Mouse (Mus musculus): ENCODE results near the gene Stoml2. TPM values are rescaled to one million over a fixed set of nuclear protein-coding genes. Genes with fewer than 3 reads are reported as not detected.

Stoml2 gene
- polyA plus RNA-seq (2015; fragmentation: Nextera tagmentation; extraction: Ambion mirVana), result 259 and 263 TPM in 2 replicates

- Histone ChIP-seq H3K9ac (replicated peaks) (peak within 1 kb of the TSS; percentile 82), H3K4me2 (replicated peaks) (peak within 1 kb of the TSS; percentile 71), H3K27me3 (no peaks in the 10 kb centered on the region), H3K27ac (replicated peaks) (peak within 1 kb of the TSS; percentile 90), H3K4me1 (peaks cover 21% of the 10 kb centered on the region), H3K4me3 (peak within 1 kb of the TSS; percentile 64), H3K9me3 (no peaks in the 10 kb centered on the region), H3K36me3 (peaks cover 69% of the 10 kb centered on the region)
- under 1% methylated on average over 38 of the region's 38 CpGs for WGBS
- peak; percentile 97 for ATAC-seq (replicated peaks)
Observed at GRCm38 (mm10) chr4:43031237-43031995, at the start of gene Stoml2. Stoml2 (minus strand) TSS chr4:43031710.

- no peak for ATAC-seq (replicated peaks)
- Histone ChIP-seq H3K27ac (replicated peaks) (no peak overlapping the region), H3K4me3 (no peak overlapping the region), H3K27me3 (no peaks in the 10 kb centered on the region), H3K4me1 (no peaks in the 10 kb centered on the region), H3K4me2 (replicated peaks) (no peak overlapping the region), H3K9ac (replicated peaks) (no peak overlapping the region), H3K9me3 (no peaks in the 10 kb centered on the region), H3K36me3 (no peaks in the 10 kb centered on the region)
- whole genome bisulfite sequencing, result 51% methylated on average over 7 of the region's 7 CpGs
Observed at GRCm38 (mm10) chr4:43078071-43078718, 46.7 kb upstream of the Stoml2 start.

DNA sequence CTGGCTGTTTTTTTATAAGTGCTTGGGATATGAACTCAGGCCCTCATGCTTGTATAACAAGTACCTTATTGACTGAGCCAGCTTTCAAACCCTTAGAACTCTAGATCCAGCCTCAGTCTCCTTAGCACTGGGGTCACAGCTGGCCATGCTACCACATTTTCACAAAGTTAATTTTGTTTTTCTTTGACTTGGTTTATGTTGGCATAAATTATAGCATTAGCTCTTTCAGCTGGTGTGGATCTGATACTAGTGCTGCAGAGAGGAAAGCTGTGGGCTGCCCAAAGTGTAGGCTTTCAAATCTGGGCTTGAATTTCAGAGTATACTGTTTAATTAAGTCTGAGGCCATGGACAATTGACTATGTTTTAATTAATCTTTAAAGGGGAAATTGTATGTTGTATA, 43.4 kb upstream of the Stoml2 start:
- ATAC-seq (replicated peaks), result no peak
- Histone ChIP-seq H3K4me3 (no peak overlapping the region), H3K9me3 (no peaks in the 10 kb centered on the region), H3K4me1 (no peaks in the 10 kb centered on the region), H3K36me3 (no peaks in the 10 kb centered on the region), H3K27me3 (no peaks in the 10 kb centered on the region), H3K27ac (replicated peaks) (no peak overlapping the region), H3K4me2 (replicated peaks) (no peak overlapping the region), H3K9ac (replicated peaks) (no peak overlapping the region)

DNA sequence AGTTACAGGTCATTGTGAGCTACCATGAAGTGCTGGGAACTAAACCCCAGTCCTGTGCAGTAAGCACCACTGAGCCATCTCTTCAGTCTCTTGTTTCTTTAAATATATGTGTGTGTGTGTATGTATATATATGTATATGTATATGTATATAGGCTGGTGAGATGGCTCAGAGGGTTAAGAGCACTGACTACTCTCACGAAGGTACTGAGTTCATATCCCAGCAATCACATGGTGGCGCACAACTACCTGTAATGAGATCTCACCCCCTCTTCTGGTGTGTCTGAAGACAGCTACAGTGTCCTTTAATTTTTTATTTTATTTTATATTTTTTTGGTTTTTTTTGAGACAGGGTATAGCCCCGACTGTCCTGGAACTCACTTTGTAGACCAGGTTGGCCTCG, 34.0 kb upstream of the Stoml2 start:
- no peaks in the 10 kb centered on the region for H3K27me3 ChIP-seq
- no peak overlapping the region for H3K4me3 ChIP-seq
- 95% methylated on average over 4 of the region's 4 CpGs for WGBS
- no peaks in the 10 kb centered on the region for H3K36me3 ChIP-seq
- no peak overlapping the region for H3K27ac ChIP-seq (replicated peaks)
- no peak overlapping the region for H3K4me2 ChIP-seq (replicated peaks)
- H3K9me3 ChIP-seq, result no peaks in the 10 kb centered on the region
- ATAC-seq (replicated peaks), result no peak
- no peak overlapping the region for H3K9ac ChIP-seq (replicated peaks)
- peaks cover 5% of the 10 kb centered on the region; the same call in 1 of the 2 replicates for H3K4me1 ChIP-seq

- Histone ChIP-seq H3K27ac (replicated peaks) (no peak overlapping the region), H3K9ac (replicated peaks) (no peak overlapping the region), H3K4me3 (peak overlapping the region; percentile 68), H3K4me1 (peaks cover 21% of the 10 kb centered on the region; the same call in 1 of the 2 replicates), H3K27me3 (no peaks in the 10 kb centered on the region), H3K36me3 (no peaks in the 10 kb centered on the region), H3K9me3 (no peaks in the 10 kb centered on the region), H3K4me2 (replicated peaks) (peak overlapping the region; percentile 69; the same call in 1 of the 2 replicates)
- WGBS, result 30% methylated on average over 3 of the region's 3 CpGs
- ATAC-seq (replicated peaks), result no peak
Observed at GRCm38 (mm10) chr4:43060286-43060685, 28.8 kb upstream of the Stoml2 start.

DNA sequence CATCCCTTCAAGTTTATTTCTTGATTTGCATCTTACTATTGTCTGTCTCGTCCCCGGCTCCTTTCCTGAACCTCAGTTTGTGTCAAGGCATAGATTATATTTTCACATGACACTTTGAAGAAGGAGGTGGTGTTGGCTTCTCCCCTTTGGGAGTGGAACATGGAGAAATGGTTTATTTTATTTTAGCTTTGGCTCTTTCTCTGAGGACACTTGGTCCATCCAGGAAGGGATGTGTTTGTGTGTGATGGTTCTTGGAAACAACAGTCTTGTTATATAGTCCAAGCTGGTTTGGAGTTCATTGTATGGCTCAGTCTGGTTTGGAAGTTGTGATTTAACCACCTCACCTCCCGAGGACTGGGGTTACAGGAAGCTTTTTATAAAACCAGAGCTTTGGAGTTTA, 28.2 kb upstream of the Stoml2 start:
- Histone ChIP-seq H3K27me3 (no peaks in the 10 kb centered on the region), H3K9ac (replicated peaks) (peak overlapping the region; percentile 59; the same call in 1 of the 2 replicates), H3K4me3 (peak overlapping the region; percentile 68), H3K27ac (replicated peaks) (no peak overlapping the region), H3K4me1 (peaks cover 21% of the 10 kb centered on the region; the same call in 1 of the 2 replicates), H3K9me3 (no peaks in the 10 kb centered on the region), H3K4me2 (replicated peaks) (peak overlapping the region; percentile 69), H3K36me3 (no peaks in the 10 kb centered on the region)
- no peak for ATAC-seq (replicated peaks)
- WGBS, result 31% methylated on average over 3 of the region's 3 CpGs

DNA sequence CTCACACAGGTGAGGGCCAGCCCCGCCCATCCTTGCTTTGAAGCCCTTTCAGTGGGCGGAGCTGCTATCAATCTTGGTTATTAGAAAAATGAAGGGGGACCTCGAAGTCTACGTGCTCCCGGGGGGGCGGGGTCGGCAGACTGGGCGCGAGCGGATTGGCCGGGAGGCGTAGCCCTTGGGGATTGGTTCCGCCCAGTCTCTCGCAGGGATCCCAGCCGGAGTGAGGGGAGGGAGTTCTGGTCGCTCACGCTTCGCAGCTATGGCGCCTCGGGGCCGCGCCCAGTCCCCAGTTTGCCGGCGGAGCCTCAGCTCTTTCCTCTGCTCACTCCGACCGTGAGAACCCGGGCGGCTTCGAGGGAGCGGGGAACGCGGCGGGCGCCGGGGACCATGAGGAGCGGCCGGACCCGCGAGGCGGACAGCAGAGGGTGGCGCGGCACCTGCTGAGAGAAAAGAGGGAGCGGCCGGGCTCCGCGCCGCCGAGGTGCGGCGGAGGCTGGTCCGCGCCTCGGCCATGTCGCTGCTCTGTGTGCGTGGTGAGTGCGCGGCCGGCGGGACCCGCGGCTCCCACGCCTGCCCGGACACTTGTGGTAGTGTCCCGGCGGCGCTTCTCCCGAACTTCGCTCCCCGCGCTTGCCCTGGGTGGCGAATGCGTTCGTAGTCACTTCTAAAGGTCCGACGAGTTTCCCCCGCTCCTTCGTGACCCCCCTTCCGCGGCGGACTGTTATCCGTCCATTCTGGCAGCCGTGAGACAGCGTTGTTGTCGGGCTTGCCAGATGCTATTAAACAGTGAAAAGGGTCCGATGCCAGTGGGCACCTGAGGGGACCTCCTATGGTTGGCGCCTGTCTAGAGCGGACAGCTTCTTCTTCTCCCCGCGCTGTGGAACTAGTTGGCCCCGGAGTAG, 27.5 kb upstream of the Stoml2 start, which contains the start of gene Unc13b:
TSS of gene Unc13b (plus strand) at position 201 of the 902 bp plus-strand sequence.
- peaks cover 21% of the 10 kb centered on the region; the same call in 1 of the 2 replicates for H3K4me1 ChIP-seq
- H3K9ac ChIP-seq (replicated peaks), result peak within 1 kb of the TSS; percentile 59
- H3K4me2 ChIP-seq (replicated peaks), result peak within 1 kb of the TSS; percentile 69
- peak within 1 kb of the TSS; percentile 68 for H3K4me3 ChIP-seq
- WGBS, result under 1% methylated on average over 84 of the region's 90 CpGs
- peak; percentile 99 for ATAC-seq (replicated peaks)
- no peaks in the 10 kb centered on the region for H3K9me3 ChIP-seq
- H3K27ac ChIP-seq (replicated peaks), result peak within 1 kb of the TSS; percentile 88
- no peaks in the 10 kb centered on the region for H3K27me3 ChIP-seq
- no peaks in the 10 kb centered on the region for H3K36me3 ChIP-seq

DNA sequence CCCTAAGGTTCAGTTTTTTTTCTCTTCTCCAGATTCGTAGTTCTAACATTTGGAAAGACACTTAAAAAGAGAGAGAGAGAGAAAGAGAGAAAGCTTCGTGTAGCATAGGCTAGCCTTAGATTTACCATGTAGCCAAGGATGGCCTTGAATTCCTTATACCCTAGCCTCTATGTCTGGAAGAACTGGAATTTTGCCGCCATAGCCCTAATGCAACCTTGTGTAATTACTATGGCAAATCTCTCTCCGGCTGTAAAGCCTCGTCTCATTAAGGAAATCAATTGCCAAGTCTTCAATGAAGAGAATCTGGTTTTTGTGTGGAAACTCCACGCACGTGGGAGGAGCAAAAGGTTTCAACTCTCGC, 26.9 kb upstream of the Stoml2 start:
- Histone ChIP-seq H3K36me3 (no peaks in the 10 kb centered on the region), H3K4me3 (peak overlapping the region; percentile 68), H3K9ac (replicated peaks) (peak overlapping the region; percentile 33), H3K27ac (replicated peaks) (peak overlapping the region; percentile 88), H3K27me3 (no peaks in the 10 kb centered on the region), H3K4me1 (peaks cover 21% of the 10 kb centered on the region; the same call in 1 of the 2 replicates), H3K4me2 (replicated peaks) (peak overlapping the region; percentile 69), H3K9me3 (no peaks in the 10 kb centered on the region)
- ATAC-seq (replicated peaks), result peak; percentile 47; the same call in 1 of the 2 replicates
- WGBS, result 12% methylated on average over 8 of the region's 8 CpGs

DNA sequence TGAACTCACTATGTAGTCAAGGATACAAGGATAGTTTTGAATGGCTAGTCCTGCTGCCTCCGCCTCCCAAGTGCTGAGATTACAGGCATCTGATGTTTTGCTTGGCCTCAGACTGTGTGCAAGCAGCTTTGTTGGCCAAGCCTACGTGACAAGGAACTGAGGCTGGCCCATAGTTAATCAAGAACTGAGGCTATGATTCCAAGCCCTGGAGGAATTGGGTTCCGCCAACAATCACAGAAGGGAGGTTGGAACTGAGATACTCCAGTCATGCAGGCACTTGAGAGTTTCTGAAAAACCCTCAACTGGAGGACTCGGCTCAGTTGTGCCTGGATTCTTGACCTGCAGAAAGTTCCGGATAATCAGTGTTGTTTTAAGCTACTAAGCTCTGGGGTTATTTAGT, 26.1 kb upstream of the Stoml2 start:
- 91% methylated on average over 5 of the region's 5 CpGs for WGBS
- no peaks in the 10 kb centered on the region for H3K9me3 ChIP-seq
- H3K27me3 ChIP-seq, result no peaks in the 10 kb centered on the region
- no peak for ATAC-seq (replicated peaks)
- H3K36me3 ChIP-seq, result no peaks in the 10 kb centered on the region
- H3K4me2 ChIP-seq (replicated peaks), result no peak overlapping the region
- peaks cover 21% of the 10 kb centered on the region; the same call in 1 of the 2 replicates for H3K4me1 ChIP-seq
- no peak overlapping the region for H3K27ac ChIP-seq (replicated peaks)
- no peak overlapping the region for H3K9ac ChIP-seq (replicated peaks)
- H3K4me3 ChIP-seq, result no peak overlapping the region

DNA sequence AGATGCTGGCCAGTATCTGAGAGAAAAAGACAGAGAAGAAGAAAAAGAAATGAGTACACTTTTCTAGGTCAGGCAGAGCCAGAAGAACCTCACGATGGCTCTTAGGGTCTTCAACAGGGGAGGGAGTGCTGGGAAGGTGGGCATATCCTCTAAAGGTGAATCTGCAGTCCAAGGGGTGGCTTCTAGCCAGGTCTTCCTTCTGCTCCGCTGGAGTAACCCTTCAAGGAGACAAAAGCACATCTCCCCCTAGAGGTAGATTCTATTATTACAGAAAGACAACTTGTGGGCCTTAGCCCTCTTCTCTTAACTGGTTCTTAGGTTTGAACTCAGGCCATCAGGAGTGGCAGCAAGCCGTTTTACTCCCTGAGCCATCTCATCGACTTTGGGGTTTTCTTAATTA, 21.1 kb upstream of the Stoml2 start:
- Histone ChIP-seq H3K9ac (replicated peaks) (no peak overlapping the region), H3K27ac (replicated peaks) (no peak overlapping the region), H3K4me3 (no peak overlapping the region), H3K4me1 (0 out of 2 replicates have a peak, but pooled peaks cover under 1% of the 10 kb centered on the region), H3K4me2 (replicated peaks) (no peak overlapping the region), H3K9me3 (no peaks in the 10 kb centered on the region), H3K27me3 (no peaks in the 10 kb centered on the region), H3K36me3 (no peaks in the 10 kb centered on the region)
- 14% methylated on average over 4 of the region's 4 CpGs for WGBS
- no peak for ATAC-seq (replicated peaks)

DNA sequence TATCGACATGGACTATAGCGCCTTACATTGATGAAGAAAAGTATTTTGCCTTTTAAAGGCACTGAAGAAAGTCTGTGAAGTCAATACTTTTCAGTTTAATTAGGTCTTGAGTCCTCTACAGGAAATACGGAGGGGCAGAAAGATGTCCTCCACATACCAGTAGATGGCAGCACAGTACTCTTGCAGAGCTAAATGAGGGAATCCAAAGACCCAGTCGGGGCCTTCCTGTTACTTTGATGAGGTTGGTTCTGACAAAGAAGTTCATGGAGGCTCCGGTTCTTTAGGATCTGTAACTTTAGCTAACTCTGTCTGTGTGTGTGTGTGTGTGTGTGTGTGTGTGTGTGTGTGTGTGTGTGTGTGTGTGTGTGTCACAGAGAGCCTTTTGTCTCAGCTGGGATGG, 15.7 kb upstream of the Stoml2 start:
- Histone ChIP-seq H3K27me3 (no peaks in the 10 kb centered on the region), H3K4me2 (replicated peaks) (peak overlapping the region; percentile 81), H3K36me3 (no peaks in the 10 kb centered on the region), H3K4me3 (no peak overlapping the region; the same call in 1 of the 2 replicates), H3K9me3 (no peaks in the 10 kb centered on the region), H3K9ac (replicated peaks) (no peak overlapping the region), H3K27ac (replicated peaks) (0 out of 2 replicates have a peak overlapping the region, but pooled peaks have one; percentile 5), H3K4me1 (peaks cover 34% of the 10 kb centered on the region)
- ATAC-seq (replicated peaks), result no peak
- 7% methylated on average over 5 of the region's 5 CpGs for WGBS
